Mouse (Mus musculus) forebrain, embryonic 16.5 days (tissue): ENCODE measurements around the gene Tenm4. TPM values are rescaled to one million over a fixed set of nuclear protein-coding genes. Genes with fewer than 3 reads are reported as not detected.
"Not testable (repeated sequence)": the region's sequence is repeated elsewhere in the genome, so short reads cannot be mapped to it uniquely, and the experiment has no call there.

Source experiments
- ATAC-seq: fragments of 200-750 bp; cut with Nextera tagmentation; 2 replicates; pipeline ENCODE4 v1.8.0; 2017; ENCODE audit warnings: mild to moderate bottlenecking, moderate library complexity
- H3K27ac ChIP-seq: fragments of 300-500 bp; sonication (generic); 2 replicates; pipeline ENCODE4 v1.5.1; 2014; ENCODE audit warnings: low read length, control low read depth
- H3K27me3 ChIP-seq: fragments of 300-500 bp; sonication (generic); replicated peaks from 2 replicates; pipeline ENCODE4 v1.6.1; 2014; ENCODE audit warnings: low read length; ENCODE audit not compliant: control insufficient read depth, insufficient read depth
- H3K36me3 ChIP-seq: fragments of 300-500 bp; sonication (generic); 2 replicates; pipeline ENCODE4 v1.6.1; 2014; ENCODE audit not compliant: control insufficient read depth, insufficient read depth
- H3K4me1 ChIP-seq: fragments of 300-500 bp; sonication (generic); replicated peaks from 2 replicates; pipeline ENCODE4 v1.6.1; 2014; ENCODE audit warnings: low read length; ENCODE audit not compliant: control insufficient read depth, insufficient read depth
- H3K4me2 ChIP-seq: fragments of 300-500 bp; sonication (generic); 2 replicates; pipeline ENCODE4 v1.6.1; 2014; ENCODE audit warnings: mild to moderate bottlenecking, low read length, control low read depth
- H3K4me3 ChIP-seq: fragments of 300-500 bp; sonication (generic); replicated peaks from 2 replicates; pipeline ENCODE4 v1.5.1; 2014; ENCODE audit warnings: mild to moderate bottlenecking, low read length, control low read depth
- H3K9ac ChIP-seq: fragments of 300-500 bp; sonication (generic); replicated peaks from 2 replicates; pipeline ENCODE4 v1.6.1; 2014; ENCODE audit warnings: low read depth, low read length, control low read depth
- H3K9me3 ChIP-seq: fragments of 300-500 bp; sonication (generic); 2 replicates; pipeline ENCODE4 v1.6.1; 2016; ENCODE audit warnings: low read length; ENCODE audit not compliant: control insufficient read depth
- WGBS: fragments of 180-500 bp; shearing (Covaris S2); extraction: QIAGEN DNeasy Blood & Tissue Kit; methylation state at CpG from one replicate; pipeline ENCODE4 v1.1.7; 2014; 5-methylcytosine and 5-hydroxymethylcytosine counted together
- polyA plus RNA-seq: library from polyadenylated mRNA; unstranded; fragments of >200 nt; fragmentation: Nextera tagmentation; extraction: Ambion mirVana; gene quantifications from 2 replicates; pipeline ENCODE4 v1.2.1, GENCODE M21; 2015

Gene Tenm4
- polyA plus RNA-seq, 1 experiment from 2014 or later, result 105 TPM

- no peak overlapping the region for H3K4me2 ChIP-seq
- H3K27ac ChIP-seq, result no peak overlapping the region
- no peaks in the 10 kb centered on the region for H3K36me3 ChIP-seq
- H3K9me3 ChIP-seq, result no peaks in the 10 kb centered on the region
- WGBS, result 79% methylated on average over 2 of the region's 2 CpGs
- no peaks in the 10 kb centered on the region for H3K27me3 ChIP-seq
- ATAC-seq, result no peak
- no peaks in the 10 kb centered on the region for H3K4me1 ChIP-seq
- no peak overlapping the region for H3K9ac ChIP-seq
- H3K4me3 ChIP-seq, result no peak overlapping the region
These were observed 446.3 kb downstream of the Tenm4 start for GRCm38 (mm10) chr7:96617371-96617770.

GRCm38 (mm10) chr7:96619930-96620472 lies 449.0 kb downstream of the Tenm4 start:
- no peak overlapping the region for H3K4me2 ChIP-seq
- H3K4me3 ChIP-seq, result no peak overlapping the region
- no peaks in the 10 kb centered on the region for H3K36me3 ChIP-seq
- H3K4me1 ChIP-seq, result no peaks in the 10 kb centered on the region
- H3K9me3 ChIP-seq, result no peaks in the 10 kb centered on the region
- H3K27me3 ChIP-seq, result no peaks in the 10 kb centered on the region
- no peak overlapping the region for H3K27ac ChIP-seq
- ATAC-seq, result no peak
- WGBS, result 79% methylated on average over 4 of the region's 4 CpGs
- H3K9ac ChIP-seq, result no peak overlapping the region

DNA sequence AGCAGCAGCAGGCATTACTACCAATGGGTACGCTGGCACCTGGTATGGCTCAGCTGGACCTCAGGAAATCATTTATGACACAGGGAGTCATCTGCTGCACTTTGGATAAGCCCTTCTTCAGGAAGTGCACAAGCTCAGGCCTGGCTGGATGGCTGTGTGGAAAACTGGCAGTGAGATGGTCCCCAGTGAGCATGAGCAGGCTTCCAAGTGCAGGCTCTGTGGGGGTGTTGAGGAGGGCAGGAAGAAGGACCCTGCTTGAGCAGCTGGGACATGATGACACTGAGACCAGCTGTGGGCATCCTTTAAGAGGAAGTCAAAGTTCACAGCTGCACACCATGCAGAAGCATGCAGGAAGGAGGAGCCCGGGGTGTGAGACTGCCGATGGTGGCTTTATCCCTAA lies 455.3 kb downstream of the Tenm4 start:
- ATAC-seq, result no peak

DNA sequence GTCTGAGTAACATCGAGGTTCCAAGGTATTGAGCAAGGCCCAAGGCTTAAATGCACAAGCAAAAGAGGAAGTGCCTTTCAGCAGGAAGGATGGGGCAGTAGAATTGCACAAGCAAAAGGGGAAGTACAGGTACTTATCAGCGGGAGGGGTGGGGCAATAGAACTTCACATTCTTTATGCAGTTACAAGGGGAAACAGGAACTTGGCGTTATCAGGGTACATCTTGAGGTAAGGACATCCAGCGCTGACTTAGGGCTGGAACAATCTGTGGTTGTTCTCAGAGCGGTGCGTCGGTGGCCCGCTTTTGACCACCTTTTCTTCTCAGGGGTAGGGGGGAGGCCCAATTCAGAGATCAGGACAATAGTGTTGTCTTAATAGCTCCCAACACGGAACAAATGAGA lies 459.5 kb downstream of the Tenm4 start:
- ATAC-seq, H3K27me3 ChIP-seq, H3K4me2 ChIP-seq, H3K27ac ChIP-seq, H3K9me3 ChIP-seq, H3K36me3 ChIP-seq, H3K4me3 ChIP-seq, H3K4me1 ChIP-seq, H3K9ac ChIP-seq: not testable (repeated sequence)
- WGBS, result 93% methylated on average over 9 of the region's 9 CpGs

More for the DNA sequence above, 455.3 kb downstream of the Tenm4 start:
- Histone ChIP-seq H3K9ac (no peak overlapping the region), H3K27me3 (no peaks in the 10 kb centered on the region), H3K27ac (no peak overlapping the region), H3K36me3 (no peaks in the 10 kb centered on the region), H3K4me2 (no peak overlapping the region), H3K4me3 (no peak overlapping the region), H3K9me3 (no peaks in the 10 kb centered on the region), H3K4me1 (no peaks in the 10 kb centered on the region)
- WGBS, result 93% methylated on average over 3 of the region's 3 CpGs

DNA sequence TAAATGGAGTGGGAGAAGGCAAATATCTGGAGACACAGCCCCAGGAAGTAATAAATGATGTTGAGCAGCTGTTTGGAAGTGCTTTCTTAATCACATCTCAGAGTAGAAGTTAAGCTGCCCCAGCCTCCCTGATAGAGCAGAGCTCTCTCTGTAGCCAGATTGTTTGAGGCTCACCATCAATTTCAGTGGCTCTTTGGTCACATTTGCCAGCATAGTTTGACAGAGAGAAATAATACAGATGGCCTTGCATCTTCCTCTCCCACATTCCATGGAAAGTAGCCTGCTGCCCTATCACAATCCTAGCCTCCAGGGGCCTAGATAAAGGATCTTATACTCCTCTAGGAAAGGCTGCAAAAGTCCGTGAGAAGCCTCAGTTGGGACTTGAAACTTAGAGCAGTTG lies 462.0 kb downstream of the Tenm4 start:
- Histone ChIP-seq H3K4me2 (no peak overlapping the region), H3K9me3 (no peaks in the 10 kb centered on the region), H3K9ac (no peak overlapping the region), H3K27me3 (no peaks in the 10 kb centered on the region), H3K27ac (no peak overlapping the region), H3K4me3 (no peak overlapping the region), H3K4me1 (no peaks in the 10 kb centered on the region), H3K36me3 (no peaks in the 10 kb centered on the region)
- 88% methylated on average over 1 of the region's 1 CpGs for WGBS
- ATAC-seq, result no peak

DNA sequence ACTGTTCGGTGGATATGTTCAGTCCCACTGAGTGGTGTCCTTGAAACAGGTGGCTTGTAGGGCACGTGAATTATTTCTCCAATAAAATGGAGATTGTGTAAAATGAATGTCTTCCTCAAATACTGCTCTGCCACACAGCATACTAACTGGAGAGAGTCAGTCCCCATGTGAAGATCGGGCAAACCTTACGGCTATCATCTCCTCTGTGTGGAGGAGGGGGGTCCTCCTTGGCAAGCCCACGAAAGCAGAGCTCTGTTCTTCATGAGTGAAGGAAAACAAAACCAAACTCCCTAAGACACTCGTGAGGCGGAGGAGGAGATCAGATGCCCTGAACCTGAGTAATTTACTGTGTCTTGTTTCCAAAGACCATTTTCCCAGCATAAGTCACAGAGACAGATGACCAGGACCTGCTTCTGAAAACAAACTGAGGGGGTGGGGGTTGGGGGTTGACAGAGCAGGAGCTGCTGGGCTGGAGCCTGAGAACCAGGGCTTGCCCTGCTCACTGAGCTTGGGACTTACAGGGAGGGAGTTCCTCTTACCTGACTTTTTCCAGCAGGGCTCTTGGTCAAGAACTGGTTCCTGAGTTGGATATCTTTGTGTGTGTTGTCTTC lies 464.9 kb downstream of the Tenm4 start:
- no peak overlapping the region for H3K9ac ChIP-seq
- no peak overlapping the region for H3K4me3 ChIP-seq
- no peak for ATAC-seq
- peaks cover 2% of the 10 kb centered on the region; the same call in 1 of the 2 replicates for H3K4me1 ChIP-seq
- WGBS, result 61% methylated on average over 7 of the region's 7 CpGs
- no peaks in the 10 kb centered on the region for H3K27me3 ChIP-seq
- H3K9me3 ChIP-seq, result no peaks in the 10 kb centered on the region
- H3K36me3 ChIP-seq, result no peaks in the 10 kb centered on the region
- no peak overlapping the region for H3K4me2 ChIP-seq
- no peak overlapping the region for H3K27ac ChIP-seq

- Histone ChIP-seq H3K36me3 (no peaks in the 10 kb centered on the region), H3K27ac (no peak overlapping the region), H3K4me3 (peak overlapping the region; percentile 40), H3K4me2 (peak overlapping the region; percentile 66), H3K9me3 (no peaks in the 10 kb centered on the region), H3K27me3 (no peaks in the 10 kb centered on the region), H3K9ac (peak overlapping the region; percentile 49; the same call in 1 of the 2 replicates), H3K4me1 (peaks cover 31% of the 10 kb centered on the region)
- peak; percentile 91 for ATAC-seq
- WGBS, result under 1% methylated on average over 27 of the region's 27 CpGs
These were observed 472.6 kb downstream of the Tenm4 start for GRCm38 (mm10) chr7:96643461-96644204.

GRCm38 (mm10) chr7:96644205-96644531 lies 473.1 kb downstream of the Tenm4 start:
- Histone ChIP-seq H3K4me1 (peaks cover 31% of the 10 kb centered on the region), H3K9ac (peak overlapping the region; percentile 37; the same call in 1 of the 2 replicates), H3K27ac (no peak overlapping the region), H3K4me3 (peak overlapping the region; percentile 40), H3K27me3 (no peaks in the 10 kb centered on the region), H3K36me3 (no peaks in the 10 kb centered on the region), H3K4me2 (peak overlapping the region; percentile 66), H3K9me3 (no peaks in the 10 kb centered on the region)
- ATAC-seq, result peak; percentile 56
- 2% methylated on average over 7 of the region's 7 CpGs for WGBS

DNA sequence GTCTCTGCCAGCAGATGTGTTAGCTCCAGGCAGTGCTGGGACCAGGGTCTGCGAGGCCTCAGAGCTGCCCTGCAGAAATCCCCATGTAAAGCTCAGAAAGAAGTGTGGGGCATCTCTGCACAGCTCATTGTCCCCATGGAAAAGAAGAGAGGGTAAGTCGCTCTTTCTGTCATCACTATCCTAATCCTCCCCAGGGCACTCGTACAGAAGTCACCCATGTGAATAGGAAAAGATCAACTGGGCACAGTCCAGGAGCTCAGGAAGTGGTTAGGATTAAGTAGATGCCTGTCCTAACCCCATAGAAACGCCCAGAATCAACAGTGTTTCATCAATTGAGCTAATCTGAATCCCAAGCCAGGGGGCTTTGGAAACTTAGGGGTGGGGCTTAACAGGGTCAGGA lies 476.6 kb downstream of the Tenm4 start:
- Histone ChIP-seq H3K4me2 (no peak overlapping the region), H3K27ac (no peak overlapping the region), H3K4me1 (peaks cover 55% of the 10 kb centered on the region), H3K4me3 (no peak overlapping the region), H3K27me3 (no peaks in the 10 kb centered on the region), H3K9me3 (no peaks in the 10 kb centered on the region), H3K36me3 (no peaks in the 10 kb centered on the region), H3K9ac (no peak overlapping the region)
- whole genome bisulfite sequencing, result 19% methylated on average over 4 of the region's 4 CpGs
- ATAC-seq, result no peak
